Mouse (Mus musculus) adrenal gland (tissue): ENCODE measurements around the gene Pde1c.

Experiments
- intact Hi-C: fragments of 180-260 bp; cut with DNase I; formaldehyde crosslinking; loops from one replicate; pipeline ENCODE4 v1.15.1; 2025

Pde1c gene

DNA sequence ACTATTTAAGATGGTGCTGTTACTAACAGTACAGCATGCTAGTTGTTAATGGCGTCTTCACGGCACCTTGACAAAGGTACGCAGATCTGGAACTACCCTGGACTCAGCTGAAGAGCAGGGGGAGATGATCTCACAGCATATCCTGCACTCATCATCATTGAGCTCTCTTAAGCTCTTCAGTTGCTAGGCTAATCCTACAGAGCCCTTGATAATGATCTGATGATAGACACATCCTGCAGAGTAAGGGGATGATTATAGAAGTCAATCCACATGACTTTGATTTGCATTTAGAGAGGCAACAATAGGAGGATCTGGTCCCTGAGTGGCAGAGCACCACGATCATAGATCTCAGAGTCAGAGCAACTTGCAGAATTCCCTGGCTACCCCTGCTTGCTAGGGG lies 236.8 kb downstream of the Pde1c start:
- intact Hi-C loops: no loop called here

DNA sequence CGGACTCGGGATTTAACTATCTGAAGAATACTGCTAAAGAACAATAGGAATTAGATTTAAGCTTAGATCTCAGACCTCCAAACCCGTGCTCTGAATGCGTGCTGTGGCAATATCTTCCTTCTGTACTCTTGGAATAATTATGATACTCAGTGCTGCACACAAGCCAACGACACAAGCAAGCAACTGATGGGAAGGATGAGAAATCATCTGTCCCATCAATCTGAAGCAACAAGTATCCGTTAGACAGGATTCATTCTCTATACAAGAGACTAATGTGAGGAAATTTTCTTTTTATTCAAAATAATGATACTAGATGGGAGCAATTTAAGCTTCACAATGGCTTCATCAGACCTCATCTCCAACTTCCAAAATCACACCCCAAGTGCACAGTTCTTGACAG lies 237.5 kb downstream of the Pde1c start:
- intact Hi-C loops: no loop called here

DNA sequence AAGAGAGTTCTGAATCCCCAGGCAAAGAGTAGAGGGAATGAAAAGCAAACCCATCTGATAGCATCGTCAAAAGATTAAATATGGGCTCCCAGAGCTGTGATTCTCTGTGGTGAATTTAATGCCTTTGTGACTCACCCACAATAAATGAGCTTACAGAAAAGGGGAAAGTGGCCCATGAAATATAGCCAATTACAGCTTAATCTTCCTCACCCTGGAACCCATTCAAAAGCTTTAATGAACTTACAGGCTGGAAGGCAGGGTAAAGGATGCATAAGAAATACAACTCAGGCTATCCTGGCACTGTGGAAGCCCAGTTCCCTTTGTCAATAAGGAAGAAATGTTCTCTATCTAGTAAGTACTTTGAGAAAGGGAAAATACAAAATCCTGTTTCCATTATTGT lies 240.8 kb downstream of the Pde1c start:
- intact Hi-C loops: no loop called here

DNA sequence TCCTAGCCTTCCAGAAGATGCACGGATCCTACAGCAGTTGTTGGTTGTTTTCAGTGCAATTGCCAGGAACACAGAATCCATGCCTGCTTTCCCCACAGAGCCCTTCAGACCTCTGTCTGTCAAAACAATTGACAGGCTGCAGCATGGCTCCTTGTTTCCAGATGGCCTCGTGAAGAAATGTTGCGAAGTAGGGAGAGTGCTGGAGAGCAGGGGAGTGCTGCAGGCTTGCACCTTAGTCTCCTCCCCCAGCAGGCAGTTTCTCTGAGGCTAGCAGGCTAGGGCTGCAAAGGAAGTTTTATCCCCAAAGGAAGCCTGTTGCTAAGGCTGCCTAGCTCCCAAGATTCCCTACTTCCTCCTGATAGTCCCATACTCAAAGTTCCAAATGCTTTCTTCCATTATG lies 246.1 kb downstream of the Pde1c start:
- intact Hi-C loops: no loop called here

DNA sequence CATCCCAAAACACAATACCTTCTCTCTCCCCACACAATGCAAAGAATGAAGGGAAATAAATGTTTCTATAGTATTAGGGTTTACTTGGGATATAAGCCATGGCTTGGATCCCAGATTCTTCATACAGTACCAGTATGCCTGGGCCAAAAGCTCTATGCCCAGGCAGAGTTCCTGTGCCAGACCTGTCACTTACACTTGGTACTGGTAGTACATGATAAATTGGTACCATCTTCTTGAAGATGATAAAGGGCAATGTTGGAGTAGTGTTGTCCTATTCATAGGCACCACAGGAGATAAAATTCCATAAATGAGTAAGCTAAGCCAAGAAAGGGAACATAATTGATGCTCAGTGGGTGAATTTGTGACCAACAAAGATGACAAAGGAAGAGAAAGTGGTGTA lies 258.6 kb downstream of the Pde1c start:
- intact Hi-C loops: no loop called here

DNA sequence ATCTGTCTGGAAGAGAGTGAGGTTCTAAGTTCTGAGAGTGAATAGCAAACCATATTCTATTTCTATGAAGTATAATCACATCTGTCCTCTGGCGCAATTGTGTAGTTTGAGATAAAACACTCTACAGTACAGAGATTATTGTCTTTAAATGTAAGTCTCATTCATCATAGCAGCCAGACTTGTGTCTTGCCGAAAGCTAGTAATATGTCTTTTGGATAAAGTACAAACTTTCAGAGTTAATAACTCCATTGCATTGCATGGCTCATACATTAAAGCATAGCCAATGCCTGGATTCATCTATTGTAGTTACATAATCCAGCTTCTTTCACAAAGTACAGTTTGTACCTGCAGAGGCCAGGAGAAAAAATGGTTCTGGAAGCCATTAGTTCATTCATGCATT lies 262.8 kb downstream of the Pde1c start:
- intact Hi-C loops: no loop called here

DNA sequence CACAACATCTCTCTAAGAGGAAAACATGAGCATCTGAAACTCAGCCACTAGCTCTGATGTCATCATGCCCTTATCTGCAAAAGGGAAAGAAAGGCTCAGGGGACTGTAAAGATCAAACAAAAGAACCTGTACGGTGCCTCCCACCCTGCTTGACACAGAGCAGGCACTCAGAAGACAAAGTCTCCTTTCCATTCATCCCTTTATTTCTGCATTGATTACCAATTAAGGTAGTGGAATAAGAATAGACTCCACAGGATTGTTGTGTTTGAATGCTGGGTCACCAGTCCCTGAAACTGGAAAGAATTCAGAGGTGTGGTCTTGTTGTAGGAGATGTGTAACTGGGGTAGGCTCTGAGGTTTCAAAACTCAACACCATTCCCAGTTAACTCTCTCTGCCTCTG lies 276.7 kb downstream of the Pde1c start:
- intact Hi-C loops: no loop called here

DNA sequence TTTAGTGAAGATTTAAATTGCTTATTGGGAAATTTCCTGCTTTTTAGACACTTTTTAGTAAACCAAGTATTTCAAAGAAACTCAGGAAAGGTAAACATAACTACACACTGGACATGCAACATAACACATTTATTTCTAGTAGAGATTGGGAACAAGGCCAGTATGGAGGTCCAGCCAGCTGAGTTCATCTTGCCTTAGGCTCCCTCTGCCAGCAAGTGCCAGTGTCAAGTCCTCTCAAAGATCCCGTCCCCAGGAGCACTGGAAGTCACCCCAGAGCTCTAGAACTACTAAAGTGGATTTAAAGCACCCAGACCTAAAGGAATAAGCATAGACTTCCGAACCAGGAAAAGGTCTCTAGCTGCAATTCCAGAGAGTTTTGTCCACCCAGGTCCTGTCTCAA lies 279.6 kb downstream of the Pde1c start:
- intact Hi-C loops: no loop called here

DNA sequence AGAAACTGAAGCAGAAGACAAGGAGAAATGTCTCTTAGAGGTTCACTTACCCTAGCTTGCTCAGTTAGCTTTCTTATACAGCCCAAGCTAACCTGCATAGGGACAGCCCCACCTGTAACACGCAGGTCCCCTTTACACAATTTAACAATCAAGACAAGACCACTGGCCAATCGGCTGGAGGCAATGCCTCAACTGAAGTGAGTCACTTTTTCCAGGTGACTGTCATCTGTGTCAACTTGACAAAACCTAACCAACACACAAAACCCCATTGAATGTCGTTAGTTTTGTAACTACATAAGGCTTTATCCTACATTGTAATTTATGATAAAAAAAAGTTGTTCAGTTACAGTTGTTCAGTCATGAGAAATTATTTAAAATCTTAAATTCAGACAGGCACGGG lies 284.1 kb downstream of the Pde1c start:
- intact Hi-C loops: no loop called here

DNA sequence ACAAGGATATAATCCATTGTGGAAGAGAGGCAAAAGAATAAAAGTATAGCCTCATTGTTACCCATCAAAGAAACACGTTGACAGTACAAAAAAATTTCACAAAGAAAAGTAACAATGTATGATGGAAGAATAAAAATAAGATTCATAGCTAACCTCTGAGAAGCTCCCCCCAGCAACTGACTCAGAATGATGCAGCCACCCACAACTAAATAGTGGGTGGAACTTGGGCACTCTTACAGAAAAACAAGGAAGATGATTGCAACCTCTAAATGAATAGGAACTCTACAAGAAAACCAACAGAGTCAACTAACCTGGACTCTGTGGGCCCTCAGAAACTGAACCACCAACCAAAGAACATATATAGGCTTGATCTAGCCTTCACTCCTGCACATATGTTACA lies 293.4 kb downstream of the Pde1c start:
- intact Hi-C loops: no loop called here

DNA sequence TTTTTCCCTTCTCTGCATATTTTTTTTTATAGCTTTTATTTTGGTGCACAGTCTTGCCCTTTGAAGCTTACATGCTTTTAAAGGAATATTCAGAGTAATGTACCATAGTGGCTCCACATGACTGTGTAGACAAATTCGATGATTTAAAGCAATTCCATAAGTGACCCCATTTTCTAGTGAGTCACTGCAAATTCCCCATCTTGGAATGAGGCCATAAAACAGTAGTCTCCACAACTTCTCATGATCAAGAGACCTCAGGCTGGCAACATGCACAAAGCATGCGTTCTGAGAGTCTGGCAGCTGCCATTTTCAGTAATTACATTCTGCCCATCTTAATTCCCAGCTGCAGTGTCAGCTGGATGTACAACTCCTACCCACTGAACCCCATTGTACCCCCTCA lies 297.2 kb downstream of the Pde1c start:
- intact Hi-C loops: no loop called here

DNA sequence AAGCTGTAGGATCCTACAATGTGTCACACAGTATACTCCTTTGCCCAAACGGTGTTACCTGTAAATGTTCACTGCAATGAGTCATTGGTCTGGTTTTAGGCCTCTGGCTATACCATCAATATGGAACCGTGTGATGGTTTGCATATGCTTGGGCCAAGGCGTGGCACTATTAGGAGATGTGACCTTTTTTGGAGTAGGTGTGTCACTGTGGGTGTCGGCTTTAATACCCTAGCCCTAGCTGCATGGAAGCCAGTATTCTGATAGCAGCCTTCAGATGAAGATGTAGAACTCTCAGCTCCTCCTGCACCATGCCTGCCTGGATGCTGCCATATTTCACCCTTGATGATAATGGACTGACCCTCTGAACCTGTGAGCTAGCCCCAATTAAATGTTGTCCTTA lies 304.4 kb downstream of the Pde1c start:
- intact Hi-C loops: no loop called here

DNA sequence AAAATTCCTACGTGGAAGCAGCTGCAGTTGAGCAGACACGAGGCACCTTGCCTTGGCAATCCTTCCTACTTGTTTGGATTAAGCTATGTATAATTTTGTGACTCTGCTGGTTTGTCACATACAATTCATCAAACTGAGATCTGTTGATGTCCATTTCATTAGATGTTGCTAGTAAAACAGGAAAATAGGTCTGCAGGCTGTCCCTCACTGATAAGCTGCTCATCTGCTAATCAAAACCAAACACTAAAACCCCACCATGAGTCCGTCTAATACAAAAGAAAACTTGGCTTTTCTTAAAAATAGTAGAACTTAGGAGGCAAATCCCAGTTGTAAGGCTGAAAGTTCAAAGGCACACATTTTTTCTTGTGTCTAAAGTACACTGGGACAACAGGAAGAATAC lies 308.8 kb downstream of the Pde1c start:
- intact Hi-C loops: no loop called here

DNA sequence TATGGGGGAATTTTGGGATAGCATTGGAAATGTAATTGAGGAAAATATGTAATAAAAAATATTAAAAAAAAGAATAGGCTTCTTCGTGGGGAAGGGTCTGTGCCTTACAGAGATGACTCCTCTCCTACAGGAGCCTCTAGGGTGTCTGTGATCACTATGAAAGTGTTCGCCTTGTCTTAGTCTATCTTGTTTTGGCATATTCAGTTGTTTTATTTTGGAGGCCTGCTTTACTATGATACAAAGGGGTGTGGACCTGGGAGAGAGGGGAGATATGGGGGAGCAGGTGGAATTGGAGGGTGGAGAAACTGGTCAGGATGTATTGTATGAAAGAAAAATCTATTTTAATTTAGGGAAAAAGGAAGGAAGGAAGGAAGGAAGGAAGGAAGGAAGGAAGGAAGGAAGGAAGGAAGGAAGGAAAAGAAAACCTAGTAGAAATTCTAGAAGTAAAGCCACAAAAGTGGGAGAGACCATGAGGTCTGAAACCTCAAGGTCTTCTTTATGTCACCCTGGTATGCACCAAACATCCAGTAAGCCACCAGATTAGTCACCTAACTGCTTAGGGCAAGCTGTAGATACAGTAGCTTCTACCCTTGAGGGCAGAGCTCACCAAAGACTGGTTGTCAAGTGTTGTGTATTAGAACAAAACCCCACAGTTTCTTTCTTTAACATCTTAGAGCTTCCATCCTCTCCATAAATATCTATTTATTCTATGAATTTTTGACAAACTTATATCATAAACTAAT lies 311.2 kb downstream of the Pde1c start:
- intact Hi-C loops: no loop called here

DNA sequence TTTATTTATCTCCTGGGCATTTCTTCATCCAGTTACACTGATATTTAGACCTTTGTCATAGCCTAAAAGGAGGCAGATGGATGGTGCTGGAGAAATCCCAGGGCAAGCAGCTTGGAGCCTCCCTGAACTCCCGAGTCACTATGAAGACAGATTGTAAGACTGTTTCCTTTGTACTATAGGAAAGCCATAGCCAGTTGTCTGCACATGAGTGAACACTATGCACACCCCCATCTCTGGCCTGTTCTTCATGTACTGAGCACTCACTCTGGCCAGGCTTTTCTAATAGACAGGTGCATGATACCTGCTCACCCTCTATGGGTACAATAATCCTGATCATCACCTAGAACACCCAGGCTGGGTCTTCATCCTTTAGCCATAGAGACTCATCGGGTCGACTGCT lies 318.8 kb downstream of the Pde1c start:
- intact Hi-C loops: no loop called here

DNA sequence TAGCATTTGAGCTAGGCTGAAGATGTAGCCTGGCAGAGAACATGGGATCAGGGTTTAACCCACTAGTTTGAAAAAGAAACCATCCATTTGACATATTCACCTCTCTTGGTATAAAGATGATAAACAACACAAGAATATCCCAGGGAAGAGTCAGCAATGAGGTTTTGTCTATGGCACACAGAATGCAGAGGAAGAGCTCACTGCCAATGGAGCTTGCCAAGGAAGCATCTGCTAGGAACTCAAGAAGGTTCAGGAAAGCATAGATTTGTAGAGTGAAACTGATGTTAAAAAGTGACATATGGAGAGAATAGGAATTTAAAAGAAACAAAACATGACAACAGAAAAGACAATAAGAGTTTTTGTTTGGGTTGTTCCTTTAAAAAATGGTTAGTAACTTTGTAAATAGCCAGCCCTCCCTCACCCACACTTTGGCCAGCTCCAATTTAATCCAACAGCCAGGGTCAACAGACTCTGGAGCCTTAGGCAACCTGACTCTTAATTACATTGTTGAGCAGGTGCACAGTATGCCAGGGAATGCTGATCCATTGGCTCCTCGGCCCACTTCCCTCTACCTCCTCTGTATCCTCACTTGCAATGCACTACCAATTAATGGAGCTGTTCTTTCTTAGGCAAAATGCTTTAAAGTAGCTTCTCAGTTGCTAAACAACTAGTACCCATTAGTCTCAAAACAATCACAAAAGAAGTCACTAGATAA lies 377.3 kb downstream of the Pde1c start:
- intact Hi-C loops: no loop called here

DNA sequence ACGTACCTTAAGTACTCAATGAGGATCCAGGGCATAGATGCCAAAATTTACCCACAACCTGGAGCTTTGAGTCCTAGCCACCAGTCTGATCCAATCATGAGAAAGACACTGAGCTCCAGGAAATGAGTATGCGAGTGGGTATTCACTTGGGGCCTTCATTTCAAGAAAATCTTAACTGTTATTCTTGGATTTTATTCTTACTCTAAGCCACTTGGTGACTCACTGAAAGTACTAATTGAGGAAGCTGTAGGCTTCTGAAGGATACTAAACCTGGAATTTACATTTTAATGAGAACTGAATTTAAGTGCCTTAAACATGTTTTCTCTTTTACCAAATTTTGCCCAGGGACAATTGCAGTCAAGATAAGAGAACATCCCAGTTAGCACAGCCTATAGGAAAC lies 392.4 kb downstream of the Pde1c start:
- intact Hi-C loops: no loop called here

DNA sequence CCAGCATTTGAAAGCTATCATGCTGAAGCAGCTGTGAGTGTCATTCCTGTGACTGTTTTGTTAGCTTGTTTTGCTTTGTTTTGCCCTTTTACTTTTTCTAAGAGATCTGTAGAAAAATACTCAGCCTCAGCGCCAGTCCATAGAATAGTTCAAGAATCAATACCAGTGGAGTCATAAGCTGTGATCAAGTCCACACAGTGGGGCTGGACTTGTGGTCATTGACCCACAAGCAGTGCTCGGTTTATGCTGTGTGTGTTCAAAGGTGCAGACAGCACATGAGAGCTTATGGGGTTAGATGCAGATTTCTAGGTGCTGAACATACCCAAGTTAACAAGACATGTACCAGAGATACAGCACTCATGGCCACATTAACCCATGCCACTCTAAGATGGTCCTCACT lies 396.7 kb downstream of the Pde1c start:
- intact Hi-C loops: no loop called here

DNA sequence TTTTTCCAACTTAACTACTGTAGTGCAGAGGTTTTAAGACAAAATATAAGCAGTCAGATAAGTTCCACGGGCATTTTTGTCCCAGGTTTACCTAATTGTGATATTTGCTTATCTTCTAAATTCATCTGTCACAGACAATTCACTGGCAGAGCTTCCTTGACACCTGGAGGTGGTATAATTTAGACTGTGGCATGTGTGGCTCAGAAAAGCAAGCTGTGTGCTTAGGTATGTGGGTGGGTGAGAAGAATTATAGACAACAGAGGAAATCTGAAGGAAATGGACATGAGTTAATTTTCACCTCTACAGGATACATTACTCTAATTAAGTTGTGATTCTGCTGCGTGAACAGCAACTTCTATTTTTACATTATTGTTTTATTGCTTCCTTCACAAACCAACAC lies 400.2 kb downstream of the Pde1c start:
- intact Hi-C loops: no loop called here

DNA sequence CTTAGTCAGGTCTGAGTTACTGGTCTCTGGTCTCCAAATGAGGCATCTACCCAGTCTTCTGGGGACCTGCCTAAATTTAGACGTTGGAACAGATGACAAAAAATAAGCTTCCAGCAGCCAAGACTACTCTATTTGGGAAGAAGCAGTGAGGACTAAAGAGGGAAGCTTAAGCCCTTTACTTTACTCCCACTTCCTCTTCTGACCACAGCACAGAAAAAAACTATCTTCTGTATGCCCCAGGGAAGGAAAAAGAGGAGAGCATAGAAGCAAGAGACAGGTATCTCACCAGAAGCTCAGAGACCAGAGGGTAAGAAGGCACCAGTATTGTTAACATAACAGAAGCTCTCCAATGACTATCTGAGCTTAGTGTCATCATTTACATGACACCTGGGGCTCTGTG lies 410.7 kb downstream of the Pde1c start:
- intact Hi-C loops: no loop called here

DNA sequence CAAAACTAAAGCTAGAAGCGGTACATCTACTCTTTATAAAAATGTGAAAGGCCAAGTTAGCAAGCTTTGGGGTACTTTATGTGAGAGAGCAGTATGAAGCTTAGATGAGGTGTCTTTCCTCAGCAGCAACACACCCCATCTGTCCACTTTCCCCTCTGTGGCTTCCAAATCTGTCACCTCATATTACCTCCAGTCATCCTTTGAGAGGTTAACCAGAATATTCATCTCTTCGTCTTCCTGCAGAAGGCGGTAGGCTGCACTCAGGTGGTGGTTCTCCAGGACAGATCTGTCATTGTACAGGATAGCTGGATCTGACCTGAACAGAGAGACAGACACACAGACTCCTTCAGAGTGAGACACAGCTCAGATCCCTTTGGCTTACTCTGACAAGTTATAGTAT lies 412.1 kb downstream of the Pde1c start:
- intact Hi-C loops: no loop called here

DNA sequence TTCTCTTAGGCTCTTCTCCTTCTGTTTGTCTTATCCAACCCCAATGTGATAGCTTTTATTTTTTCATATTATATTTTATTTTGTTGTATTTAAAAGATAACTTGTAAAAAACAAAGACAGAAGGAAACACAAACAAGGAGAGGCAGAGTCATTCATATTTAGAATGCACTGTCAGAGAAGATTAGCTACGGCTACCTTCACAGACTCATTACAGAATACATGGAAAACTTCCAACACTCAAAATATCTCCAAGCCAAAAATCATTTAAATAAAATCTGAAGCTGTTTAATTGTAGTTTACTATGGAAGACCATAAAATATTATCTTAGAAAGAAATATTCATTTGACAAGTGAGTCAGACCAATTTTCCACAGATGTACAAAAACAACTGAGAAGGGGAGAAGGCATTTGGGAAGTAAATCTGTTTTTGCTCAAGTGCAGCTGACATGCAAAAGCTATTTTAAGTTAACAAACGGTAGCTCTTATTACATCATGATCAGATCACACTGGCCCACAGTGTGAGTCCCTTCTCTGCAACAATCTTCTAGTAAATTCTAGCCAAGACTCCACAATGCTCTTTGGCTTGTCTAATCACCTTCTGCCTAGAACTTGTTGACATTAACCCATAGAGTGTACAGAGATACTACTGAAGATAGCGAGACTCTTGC lies 438.3 kb downstream of the Pde1c start:
- intact Hi-C loops: no loop called here
